Mouse (Mus musculus) ES-Bruce4 (cell line): ENCODE measurements around the gene Slc5a3. TPM values are rescaled to one million over a fixed set of nuclear protein-coding genes. Genes with fewer than 3 reads are reported as not detected.

ENCODE experiments used
- H3K27ac ChIP-seq: 2 replicates; pipeline ENCODE4 v1.5.1; 2012; ENCODE audit warnings: low read length, inconsistent platforms; ENCODE audit not compliant: insufficient read depth
- H3K27me3 ChIP-seq: 2 replicates; pipeline ENCODE4 v1.6.1; 2012; ENCODE audit warnings: mild to moderate bottlenecking, low read length, inconsistent platforms; ENCODE audit not compliant: control insufficient read depth, poor library complexity, insufficient read depth, severe bottlenecking
- H3K36me3 ChIP-seq: 2 replicates; pipeline ENCODE4 v1.6.1; 2012; ENCODE audit warnings: inconsistent platforms, mild to moderate bottlenecking, low read length, moderate library complexity; ENCODE audit not compliant: control insufficient read depth, poor library complexity, insufficient read depth, severe bottlenecking
- H3K4me1 ChIP-seq: one replicate; pipeline ENCODE4 v1.8.1; 2011; ENCODE audit warnings: low read length; ENCODE audit not compliant: control insufficient read depth, insufficient read depth
- H3K4me3 ChIP-seq: 2 replicates; pipeline ENCODE4 v1.5.1; 2011; ENCODE audit warnings: low read depth, mild to moderate bottlenecking, low read length
- H3K9ac ChIP-seq: 2 replicates; pipeline ENCODE4 v1.6.1; 2012; ENCODE audit warnings: low read depth, mild to moderate bottlenecking, inconsistent platforms; ENCODE audit not compliant: poor library complexity, severe bottlenecking
- H3K9me3 ChIP-seq: replicated peaks from 2 replicates; pipeline ENCODE4 v1.6.1; 2012; ENCODE audit warnings: mild to moderate bottlenecking, low read length, inconsistent platforms; ENCODE audit not compliant: control insufficient read depth, poor library complexity, insufficient read depth, severe bottlenecking
- CTCF ChIP-seq: IDR thresholded peaks from one replicate; pipeline ENCODE4 v1.8.1; 2011; ENCODE audit warnings: low read depth, low read length
- EP300 ChIP-seq: IDR thresholded peaks from 2 replicates; pipeline ENCODE4 v1.6.1; 2011; ENCODE audit warnings: low read depth, low read length; ENCODE audit not compliant: insufficient read depth
- POLR2A ChIP-seq: IDR thresholded peaks from one replicate; pipeline ENCODE4 v1.8.1; 2011; ENCODE audit warnings: low read length; ENCODE audit not compliant: insufficient read depth
- polyA plus RNA-seq: library from polyadenylated mRNA; stranded (reverse); fragments of >200 nt; gene quantifications from 2 replicates; pipeline ENCODE4 v1.2.4, GENCODE M21; 2011; ENCODE audit warnings: low read depth; ENCODE audit not compliant: missing spikeins, insufficient read depth, insufficient read length

The Slc5a3 gene
- polyA plus RNA-seq, 1 experiment: 23.4 TPM

DNA sequence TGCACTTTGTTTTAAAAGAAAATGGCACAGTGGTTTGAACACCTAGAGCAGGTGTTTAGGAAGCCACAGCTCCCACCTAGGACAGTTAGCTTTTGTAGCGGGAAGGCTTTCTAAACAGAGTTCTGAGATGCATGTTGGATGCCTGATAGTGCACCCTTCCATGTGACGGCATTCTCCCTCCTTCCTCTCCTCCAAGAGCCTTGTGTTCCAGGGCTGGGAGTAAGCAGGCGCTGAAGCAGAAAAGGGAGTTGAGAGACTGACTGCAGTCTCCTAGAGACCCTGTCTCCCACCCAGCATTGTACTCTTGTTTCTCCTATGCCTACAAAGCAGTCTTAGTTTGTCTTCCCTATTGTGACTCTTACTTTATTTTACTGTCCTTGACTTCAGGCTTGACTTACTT is 2.1 kb downstream of the Slc5a3 start:
- peaks cover 5% of the 10 kb centered on the region; the same call in 1 of the 2 replicates for H3K36me3 ChIP-seq

DNA sequence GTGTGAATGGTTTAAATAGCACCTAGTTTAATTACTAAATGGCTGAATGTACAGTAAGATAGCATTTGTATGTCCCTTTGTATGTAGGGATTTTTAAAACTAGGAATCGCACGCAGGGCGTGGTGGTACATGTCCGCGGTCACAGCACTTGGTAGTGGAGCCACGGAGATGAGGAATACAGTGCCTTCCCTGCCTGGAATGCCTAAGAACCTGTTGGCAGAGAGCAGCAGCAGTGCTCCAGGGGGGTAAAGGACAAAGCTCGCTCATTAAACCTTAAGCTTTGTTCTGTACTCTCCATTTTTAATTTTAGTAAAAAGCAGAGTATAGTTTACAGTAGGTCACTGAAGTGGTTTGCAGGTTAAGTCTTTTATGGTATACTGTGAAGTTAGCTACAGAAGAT is 3.5 kb downstream of the Slc5a3 start:
- Histone ChIP-seq H3K9ac (no peak overlapping the region), H3K27ac (no peak overlapping the region), H3K36me3 (peaks cover 8% of the 10 kb centered on the region), H3K9me3 (no peaks in the 10 kb centered on the region), H3K27me3 (no peaks in the 10 kb centered on the region), H3K4me1 (no peaks in the 10 kb centered on the region), H3K4me3 (no peak overlapping the region)
- TF ChIP-seq POLR2A (no peak), EP300 (no peak), CTCF (no peak)

More for the DNA sequence above, 2.1 kb downstream of the Slc5a3 start:
- no peaks in the 10 kb centered on the region for H3K9me3 ChIP-seq
- H3K4me3 ChIP-seq: no peak overlapping the region
- no peak overlapping the region for H3K27ac ChIP-seq
- H3K4me1 ChIP-seq: no peaks in the 10 kb centered on the region
- no peak overlapping the region for H3K9ac ChIP-seq
- H3K27me3 ChIP-seq: no peaks in the 10 kb centered on the region
- TF ChIP-seq CTCF (no peak), EP300 (no peak), POLR2A (no peak)

DNA sequence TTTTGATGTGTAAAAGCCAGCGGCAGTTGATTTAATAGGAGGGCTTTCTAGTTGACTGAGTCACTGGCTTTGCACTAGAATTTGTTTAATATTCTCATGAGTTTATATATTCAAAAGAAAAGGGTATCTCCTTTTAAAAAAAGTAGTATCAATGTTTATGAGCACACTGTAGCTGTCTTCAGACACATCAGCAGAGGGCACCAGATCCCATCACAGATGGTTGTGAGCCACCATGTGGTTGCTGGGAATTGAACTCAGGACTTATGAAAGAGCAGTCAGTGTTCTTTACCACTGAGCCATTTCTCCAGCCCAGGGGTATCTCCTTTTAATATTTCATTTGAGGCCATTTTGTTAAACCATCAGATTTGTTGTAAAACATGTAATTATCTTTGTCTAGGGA is 4.7 kb downstream of the Slc5a3 start:
- H3K27ac ChIP-seq: no peak overlapping the region
- no peaks in the 10 kb centered on the region for H3K27me3 ChIP-seq
- H3K9ac ChIP-seq: no peak overlapping the region
- TF ChIP-seq POLR2A (no peak), CTCF (no peak), EP300 (no peak)
- no peak overlapping the region for H3K4me3 ChIP-seq
- no peaks in the 10 kb centered on the region for H3K4me1 ChIP-seq
- peaks cover 12% of the 10 kb centered on the region for H3K36me3 ChIP-seq
- no peaks in the 10 kb centered on the region for H3K9me3 ChIP-seq

DNA sequence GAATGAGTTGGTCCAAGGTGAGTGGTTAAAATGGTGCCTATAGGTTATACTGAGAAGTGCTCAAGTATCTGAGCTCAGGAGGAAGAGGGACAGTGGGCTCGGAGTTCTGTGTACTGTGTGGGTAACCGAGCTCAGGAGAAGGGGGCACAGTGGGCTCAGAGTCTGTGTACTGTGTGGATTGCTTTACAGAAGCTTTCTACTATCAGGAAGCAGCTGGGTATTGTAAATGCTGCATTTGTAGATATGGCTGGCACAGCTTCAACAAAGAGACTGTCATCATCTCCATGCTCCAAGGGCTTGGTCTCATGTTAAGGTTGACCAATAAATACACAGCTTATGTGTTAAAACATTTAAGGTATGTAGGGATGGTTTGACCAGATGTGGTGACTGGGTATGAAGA is 6.7 kb downstream of the Slc5a3 start:
- H3K27me3 ChIP-seq: no peaks in the 10 kb centered on the region
- peaks cover 3% of the 10 kb centered on the region for H3K4me1 ChIP-seq
- H3K27ac ChIP-seq: no peak overlapping the region
- no peak overlapping the region for H3K9ac ChIP-seq
- no peak for TF ChIP-seq EP300
- no peak for TF ChIP-seq CTCF
- no peak for TF ChIP-seq POLR2A
- H3K36me3 ChIP-seq: peaks cover 12% of the 10 kb centered on the region
- H3K4me3 ChIP-seq: no peak overlapping the region
- no peaks in the 10 kb centered on the region for H3K9me3 ChIP-seq

DNA sequence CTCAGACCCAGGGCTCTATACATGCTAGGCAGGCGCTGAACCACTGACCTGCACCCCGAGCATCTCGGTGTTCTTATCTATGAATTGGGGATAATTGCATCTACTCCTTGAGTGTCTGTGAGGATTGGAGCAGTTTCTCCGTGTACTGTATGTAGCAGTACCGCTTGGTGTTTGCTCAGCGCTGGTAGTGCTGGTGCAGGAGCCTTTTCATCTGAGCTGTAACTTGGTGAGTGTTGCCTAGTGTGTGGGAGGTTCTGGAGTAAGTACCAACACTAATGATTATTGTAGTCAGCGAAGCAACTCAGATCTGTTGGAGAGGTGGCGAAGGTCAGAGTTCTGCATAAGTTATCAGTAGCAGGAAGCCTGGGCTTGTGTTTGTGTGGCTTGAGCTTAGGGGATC is 12.2 kb downstream of the Slc5a3 start:
- H3K4me1 ChIP-seq: peaks cover 3% of the 10 kb centered on the region
- TF ChIP-seq EP300 (no peak), POLR2A (no peak), CTCF (no peak)
- H3K36me3 ChIP-seq: peaks cover 8% of the 10 kb centered on the region; the same call in 1 of the 2 replicates

DNA sequence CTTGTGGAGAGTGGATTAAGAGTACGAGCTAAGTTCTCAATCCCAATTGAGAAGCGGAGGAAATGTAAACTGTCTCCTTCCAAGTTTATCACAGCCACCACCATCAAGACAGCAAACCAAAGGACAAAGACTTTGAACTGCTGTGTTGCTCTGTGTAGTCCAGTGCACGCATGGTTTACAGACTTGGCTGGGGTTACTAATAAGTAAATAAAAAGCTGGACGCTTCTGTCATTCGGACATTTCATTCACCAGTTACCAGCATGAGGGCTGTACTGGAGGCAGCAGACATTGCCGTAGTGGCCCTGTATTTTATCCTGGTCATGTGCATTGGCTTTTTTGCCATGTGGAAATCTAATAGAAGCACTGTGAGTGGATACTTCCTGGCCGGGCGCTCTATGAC is 18.7 kb downstream of the Slc5a3 start:
- H3K27ac ChIP-seq: no peak overlapping the region
- TF ChIP-seq EP300 (no peak), POLR2A (no peak), CTCF (no peak)
- no peaks in the 10 kb centered on the region for H3K4me1 ChIP-seq
- no peaks in the 10 kb centered on the region for H3K9me3 ChIP-seq
- peaks cover 7% of the 10 kb centered on the region for H3K36me3 ChIP-seq
- no peak overlapping the region for H3K4me3 ChIP-seq
- H3K9ac ChIP-seq: no peak overlapping the region
- H3K27me3 ChIP-seq: no peaks in the 10 kb centered on the region

More for the DNA sequence above, 12.2 kb downstream of the Slc5a3 start:
- no peak overlapping the region for H3K27ac ChIP-seq
- H3K4me3 ChIP-seq: no peak overlapping the region
- no peak overlapping the region for H3K9ac ChIP-seq
- H3K27me3 ChIP-seq: no peaks in the 10 kb centered on the region
- H3K9me3 ChIP-seq: no peaks in the 10 kb centered on the region
